Mouse (Mus musculus) midbrain, embryonic 15.5 days (tissue): ENCODE measurements at regions not wholly inside any gene's neighbourhood (a gene's known extent, or its start where the extent isn't known, plus 50 kb on each side); places are given as distances from the start of the nearest gene placed in this dataset.

Experiments used
- ATAC-seq: fragments of 200-750 bp; cut with Nextera tagmentation; replicated peaks from 2 replicates; pipeline ENCODE4 v1.8.0; 2017; ENCODE audit warnings: moderate TSS enrichment
- H3K27ac ChIP-seq: fragments of 300-500 bp; sonication (generic); 2 replicates; pipeline ENCODE4 v1.5.1; 2015; ENCODE audit warnings: mild to moderate bottlenecking, inconsistent platforms
- H3K27me3 ChIP-seq: fragments of 300-500 bp; sonication (generic); replicated peaks from 2 replicates; pipeline ENCODE4 v1.6.1; 2015; ENCODE audit warnings: inconsistent platforms
- H3K36me3 ChIP-seq: fragments of 300-500 bp; sonication (generic); replicated peaks from 2 replicates; pipeline ENCODE4 v1.6.1; 2015; ENCODE audit warnings: inconsistent platforms
- H3K4me1 ChIP-seq: fragments of 300-500 bp; sonication (generic); 2 replicates; pipeline ENCODE4 v1.6.1; 2015; ENCODE audit warnings: inconsistent platforms
- H3K4me2 ChIP-seq: fragments of 300-500 bp; sonication (generic); 2 replicates; pipeline ENCODE4 v1.6.1; 2015; ENCODE audit warnings: inconsistent platforms, mild to moderate bottlenecking, moderate library complexity
- H3K4me3 ChIP-seq: fragments of 300-500 bp; sonication (generic); 2 replicates; pipeline ENCODE4 v1.5.1; 2015; ENCODE audit warnings: mild to moderate bottlenecking, inconsistent platforms
- H3K9ac ChIP-seq: fragments of 300-500 bp; sonication (generic); 2 replicates; pipeline ENCODE4 v1.6.1; 2015; ENCODE audit warnings: mild to moderate bottlenecking, inconsistent platforms
- H3K9me3 ChIP-seq: fragments of 300-500 bp; sonication (generic); 2 replicates; pipeline ENCODE4 v1.6.1; 2016; ENCODE audit warnings: inconsistent platforms
- WGBS: fragments of 180-500 bp; shearing (Covaris S2); methylation state at CpG from one replicate; pipeline ENCODE4 v1.1.7; 2015; ENCODE audit warnings: mixed read lengths; 5-methylcytosine and 5-hydroxymethylcytosine counted together

DNA sequence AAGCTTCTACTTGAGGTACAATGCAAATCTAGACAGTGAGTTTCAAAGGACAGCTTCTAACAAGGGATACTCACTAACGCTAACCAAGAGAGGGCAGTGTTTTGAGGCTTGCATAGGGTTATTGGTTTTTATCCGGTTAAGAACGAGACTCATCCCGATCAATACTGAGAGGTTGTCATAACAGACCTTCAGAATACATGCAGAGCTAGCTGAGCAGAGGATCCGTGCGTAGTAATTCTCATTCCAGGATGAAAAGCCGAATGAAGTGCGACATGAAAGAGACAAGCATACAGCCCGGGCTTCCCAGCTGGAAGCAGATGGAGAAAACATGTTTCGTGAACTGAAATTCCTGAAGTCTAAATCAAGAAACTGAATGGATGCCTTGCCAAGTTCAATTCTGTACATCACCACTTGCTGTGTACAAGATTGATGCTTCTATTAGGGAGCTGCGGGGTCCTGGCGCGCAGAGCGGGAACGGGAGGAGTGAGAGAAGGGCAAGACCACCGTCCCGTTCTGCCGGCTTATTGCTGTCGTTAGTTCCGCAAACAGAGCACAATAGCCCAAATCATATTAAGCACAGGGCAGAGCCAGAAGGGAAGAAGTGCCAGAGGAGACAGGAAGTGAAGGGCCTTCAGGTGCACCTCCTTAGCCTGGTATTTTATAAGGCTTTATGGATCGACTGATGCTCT lies 65.4 kb upstream of the Tes start:
- no peak overlapping the region for H3K27ac ChIP-seq
- H3K4me3 ChIP-seq: peak overlapping the region; percentile 29
- peak; percentile 43 for ATAC-seq
- H3K4me2 ChIP-seq: peak overlapping the region; percentile 46
- 47% methylated on average over 21 of the region's 21 CpGs for WGBS
- no peak overlapping the region for H3K9ac ChIP-seq
- peaks cover 6% of the 10 kb centered on the region for H3K4me1 ChIP-seq
- no peaks in the 10 kb centered on the region for H3K9me3 ChIP-seq
- no peaks in the 10 kb centered on the region for H3K36me3 ChIP-seq
- no peaks in the 10 kb centered on the region for H3K27me3 ChIP-seq

- WGBS: 7% methylated on average over 10 of the region's 10 CpGs
These were observed 69.4 kb upstream of the Tes start for GRCm38 (mm10) chr6:16995495-16995936.

DNA sequence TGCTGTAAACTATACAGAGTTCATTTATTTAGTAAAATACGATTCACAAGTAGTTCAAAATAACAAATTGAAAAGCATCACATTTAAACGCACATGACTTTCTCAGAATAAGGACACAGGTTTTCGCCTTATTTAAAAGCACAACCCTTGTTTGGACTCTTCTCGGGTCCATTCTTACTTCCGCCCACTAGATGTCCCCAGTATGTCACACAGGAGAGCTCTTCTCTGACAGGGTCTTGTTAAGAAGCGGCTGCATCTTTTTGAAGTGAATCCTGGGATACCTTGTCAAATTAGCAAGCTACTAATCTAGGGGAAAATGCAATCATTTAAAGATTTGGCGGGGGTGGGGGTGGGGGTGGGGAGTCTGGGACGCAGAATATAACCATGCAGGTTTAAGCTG lies 70.2 kb upstream of the Tes start:
- H3K9me3 ChIP-seq: no peaks in the 10 kb centered on the region
- ATAC-seq: peak; percentile 84
- H3K4me3 ChIP-seq: 0 out of 2 replicates have a peak overlapping the region, but pooled peaks have one; percentile 19
- no peak overlapping the region for H3K9ac ChIP-seq
- 5% methylated on average over 8 of the region's 8 CpGs for WGBS
- no peak overlapping the region for H3K27ac ChIP-seq
- no peaks in the 10 kb centered on the region for H3K27me3 ChIP-seq
- H3K4me1 ChIP-seq: peaks cover 6% of the 10 kb centered on the region
- no peaks in the 10 kb centered on the region for H3K36me3 ChIP-seq
- H3K4me2 ChIP-seq: peak overlapping the region; percentile 45

More at GRCm38 (mm10) chr6:16995495-16995936, 69.4 kb upstream of the Tes start:
- peak overlapping the region; percentile 24 for H3K4me3 ChIP-seq
- H3K27ac ChIP-seq: peak overlapping the region; percentile 63
- H3K9ac ChIP-seq: peak overlapping the region; percentile 28; the same call in 1 of the 2 replicates
- peaks cover 6% of the 10 kb centered on the region for H3K4me1 ChIP-seq
- H3K9me3 ChIP-seq: no peaks in the 10 kb centered on the region
- H3K36me3 ChIP-seq: no peaks in the 10 kb centered on the region
- peak; percentile 63 for ATAC-seq
- H3K27me3 ChIP-seq: no peaks in the 10 kb centered on the region
- peak overlapping the region; percentile 56 for H3K4me2 ChIP-seq

GRCm38 (mm10) chr6:16991996-16992591 lies 72.9 kb upstream of the Tes start:
- peaks cover 6% of the 10 kb centered on the region for H3K4me1 ChIP-seq
- no peaks in the 10 kb centered on the region for H3K9me3 ChIP-seq
- H3K36me3 ChIP-seq: no peaks in the 10 kb centered on the region
- peak overlapping the region; percentile 20 for H3K4me3 ChIP-seq
- 0 out of 2 replicates have a peak overlapping the region, but pooled peaks have one; percentile 4 for H3K27ac ChIP-seq
- H3K9ac ChIP-seq: no peak overlapping the region
- 22% methylated on average over 15 of the region's 15 CpGs for WGBS
- peak overlapping the region; percentile 50 for H3K4me2 ChIP-seq
- ATAC-seq: peak; percentile 32; the same call in 1 of the 2 replicates
- no peaks in the 10 kb centered on the region for H3K27me3 ChIP-seq

- peak; percentile 13; the same call in 1 of the 2 replicates for ATAC-seq
- H3K4me3 ChIP-seq: no peak overlapping the region; the same call in 1 of the 2 replicates
- 15% methylated on average over 3 of the region's 3 CpGs for WGBS
These were observed 79.9 kb upstream of the Tfec start for GRCm38 (mm10) chr6:16978206-16978505.

GRCm38 (mm10) chr6:16977392-16978205 lies 79.4 kb upstream of the Tfec start:
- Histone ChIP-seq H3K4me3 (no peak overlapping the region; the same call in 1 of the 2 replicates), H3K27ac (no peak overlapping the region), H3K4me2 (peak overlapping the region; percentile 34), H3K36me3 (no peaks in the 10 kb centered on the region), H3K9me3 (no peaks in the 10 kb centered on the region), H3K4me1 (no peaks in the 10 kb centered on the region), H3K27me3 (no peaks in the 10 kb centered on the region), H3K9ac (no peak overlapping the region)
- ATAC-seq: peak; percentile 67
- 44% methylated on average over 14 of the region's 14 CpGs for WGBS

More at GRCm38 (mm10) chr6:16978206-16978505, 79.9 kb upstream of the Tfec start:
- Histone ChIP-seq H3K9me3 (no peaks in the 10 kb centered on the region), H3K9ac (no peak overlapping the region), H3K36me3 (no peaks in the 10 kb centered on the region), H3K4me2 (no peak overlapping the region), H3K27ac (no peak overlapping the region), H3K27me3 (no peaks in the 10 kb centered on the region), H3K4me1 (no peaks in the 10 kb centered on the region)

- Histone ChIP-seq H3K27ac (no peak overlapping the region), H3K36me3 (no peaks in the 10 kb centered on the region), H3K4me1 (no peaks in the 10 kb centered on the region), H3K27me3 (no peaks in the 10 kb centered on the region), H3K9ac (no peak overlapping the region), H3K4me2 (no peak overlapping the region), H3K4me3 (no peak overlapping the region), H3K9me3 (no peaks in the 10 kb centered on the region)
- no peak for ATAC-seq
- WGBS: 79% methylated on average over 5 of the region's 5 CpGs
These were observed 67.4 kb upstream of the Tfec start for GRCm38 (mm10) chr6:16965658-16966057.

DNA sequence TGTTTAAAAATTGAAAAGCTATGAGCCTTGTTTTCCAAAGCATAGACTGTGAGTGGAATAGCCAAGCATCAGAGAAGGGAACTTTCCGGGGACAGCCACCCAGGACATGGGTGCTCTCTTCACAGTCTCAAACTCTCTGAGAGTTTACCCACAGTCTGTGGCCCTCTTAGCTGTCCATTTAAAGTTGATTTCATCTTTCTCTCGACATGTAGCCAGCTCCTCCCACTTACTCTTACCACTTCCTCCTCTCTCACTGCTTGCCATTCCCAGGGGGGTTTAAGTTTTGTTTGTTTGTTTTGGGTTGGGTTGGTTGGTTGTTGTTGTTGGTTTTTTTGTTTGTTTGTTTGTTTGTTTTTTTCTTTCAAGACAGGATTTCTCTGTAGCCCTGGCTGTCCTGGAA lies 66.1 kb upstream of the Tfec start:
- H3K27ac ChIP-seq: no peak overlapping the region
- no peaks in the 10 kb centered on the region for H3K36me3 ChIP-seq
- WGBS: 71% methylated on average over 2 of the region's 2 CpGs
- no peaks in the 10 kb centered on the region for H3K27me3 ChIP-seq
- no peak overlapping the region for H3K9ac ChIP-seq
- ATAC-seq: no peak
- H3K9me3 ChIP-seq: no peaks in the 10 kb centered on the region
- H3K4me1 ChIP-seq: no peaks in the 10 kb centered on the region
- H3K4me2 ChIP-seq: no peak overlapping the region
- no peak overlapping the region for H3K4me3 ChIP-seq

- H3K9ac ChIP-seq: no peak overlapping the region
- no peak overlapping the region for H3K4me2 ChIP-seq
- H3K9me3 ChIP-seq: no peaks in the 10 kb centered on the region
- no peaks in the 10 kb centered on the region for H3K27me3 ChIP-seq
- no peak overlapping the region for H3K4me3 ChIP-seq
- H3K4me1 ChIP-seq: no peaks in the 10 kb centered on the region
- no peaks in the 10 kb centered on the region for H3K36me3 ChIP-seq
- WGBS: 79% methylated on average over 3 of the region's 3 CpGs
- H3K27ac ChIP-seq: no peak overlapping the region
- no peak for ATAC-seq
These were observed 65.7 kb upstream of the Tfec start for GRCm38 (mm10) chr6:16963958-16964357.

GRCm38 (mm10) chr6:16958102-16958501 lies 59.9 kb upstream of the Tfec start:
- Histone ChIP-seq H3K4me3 (no peak overlapping the region), H3K4me2 (no peak overlapping the region), H3K27ac (no peak overlapping the region), H3K9me3 (no peaks in the 10 kb centered on the region), H3K36me3 (no peaks in the 10 kb centered on the region), H3K4me1 (peaks cover 7% of the 10 kb centered on the region; the same call in 1 of the 2 replicates), H3K9ac (no peak overlapping the region), H3K27me3 (no peaks in the 10 kb centered on the region)
- no peak for ATAC-seq
- WGBS: 84% methylated on average over 3 of the region's 3 CpGs

- Histone ChIP-seq H3K9me3 (no peaks in the 10 kb centered on the region), H3K27ac (no peak overlapping the region), H3K36me3 (no peaks in the 10 kb centered on the region), H3K4me1 (peaks cover 7% of the 10 kb centered on the region; the same call in 1 of the 2 replicates), H3K4me3 (no peak overlapping the region), H3K4me2 (no peak overlapping the region), H3K27me3 (no peaks in the 10 kb centered on the region), H3K9ac (no peak overlapping the region)
- 49% methylated on average over 6 of the region's 6 CpGs for WGBS
- peak; percentile 82 for ATAC-seq
These were observed 58.7 kb upstream of the Tfec start for GRCm38 (mm10) chr6:16956771-16957435.
